Mouse (Mus musculus): Measurements from ENCODE around the gene Upf2. TPM values are rescaled to one million over a fixed set of nuclear protein-coding genes. Genes with fewer than 3 reads are reported as not detected.

Upf2 gene
- polyA plus RNA-seq (2017; shearing (Covaris generic)): 10 to 100 TPM; 16.9 to 18.7 TPM

- peak; percentile 81 for ATAC-seq
These were observed at the start of gene Upf2 for GRCm38 (mm10) chr2:5950766-5951595. Gene Upf2, plus strand, starts transcription at chr2:5951469.

- ATAC-seq: no peak
These were observed 45.2 kb upstream of the Upf2 start for GRCm38 (mm10) chr2:5906092-5906491.

GRCm38 (mm10) chr2:5906625-5907024 is 44.6 kb upstream of the Upf2 start:
- ATAC-seq: peak; percentile 71

GRCm38 (mm10) chr2:5911282-5911965 is 39.8 kb upstream of the Upf2 start:
- no peak for ATAC-seq

GRCm38 (mm10) chr2:5922823-5923222 is 28.4 kb upstream of the Upf2 start:
- ATAC-seq: no peak

- ATAC-seq: no peak
These were observed 27.5 kb upstream of the Upf2 start for GRCm38 (mm10) chr2:5923786-5924185.

GRCm38 (mm10) chr2:5927481-5927880 is 23.8 kb upstream of the Upf2 start:
- no peak for ATAC-seq

- ATAC-seq: no peak
These were observed 21.5 kb upstream of the Upf2 start for GRCm38 (mm10) chr2:5929793-5930192.

- no peak for ATAC-seq
These were observed 20.8 kb upstream of the Upf2 start for GRCm38 (mm10) chr2:5930291-5931054.

- no peak for ATAC-seq
These were observed 19.3 kb upstream of the Upf2 start for GRCm38 (mm10) chr2:5931938-5932337.

- ATAC-seq: no peak
These were observed 16.3 kb upstream of the Upf2 start for GRCm38 (mm10) chr2:5934936-5935335.

- no peak for ATAC-seq
These were observed 15.2 kb upstream of the Upf2 start for GRCm38 (mm10) chr2:5936068-5936467.

- no peak for ATAC-seq
These were observed 14.7 kb upstream of the Upf2 start for GRCm38 (mm10) chr2:5936550-5936949.

GRCm38 (mm10) chr2:5939319-5939718 is 11.9 kb upstream of the Upf2 start:
- ATAC-seq: no peak

GRCm38 (mm10) chr2:5939911-5940310 is 11.4 kb upstream of the Upf2 start:
- ATAC-seq: no peak

GRCm38 (mm10) chr2:5940936-5941335 is 10.3 kb upstream of the Upf2 start:
- ATAC-seq: no peak

- ATAC-seq: no peak
These were observed 9.3 kb upstream of the Upf2 start for GRCm38 (mm10) chr2:5941861-5942415.

GRCm38 (mm10) chr2:5942416-5943032 is 8.7 kb upstream of the Upf2 start, which contains the start of gene Dhtkd1:
Gene Dhtkd1, minus strand, starts transcription at chr2:5942792.
- ATAC-seq: peak; percentile 23

GRCm38 (mm10) chr2:5943071-5943470 is 8.2 kb upstream of the Upf2 start:
- no peak for ATAC-seq

- no peak for ATAC-seq
These were observed 5.6 kb upstream of the Upf2 start for GRCm38 (mm10) chr2:5945629-5946028.

GRCm38 (mm10) chr2:5946876-5947275 is 4.4 kb upstream of the Upf2 start:
- no peak for ATAC-seq

GRCm38 (mm10) chr2:5948964-5949363 is 2.3 kb upstream of the Upf2 start:
- no peak for ATAC-seq
